Mouse (Mus musculus): ENCODE measurements around the gene Cuedc1. TPM values are rescaled to one million over a fixed set of nuclear protein-coding genes. Genes with fewer than 3 reads are reported as not detected.

Gene Cuedc1
- total RNA-seq, 2 experiments from 2014 or later = 50.5 to 60.6 TPM

GRCm38 (mm10) chr11:88083699-88084098 lies 14.2 kb upstream of the Cuedc1 start:
- no peak for DNase-seq

GRCm38 (mm10) chr11:88086737-88087627 lies 10.9 kb upstream of the Cuedc1 start:
- DNase-seq = peak; percentile 95

- no peak for DNase-seq
These were observed 8.7 kb upstream of the Cuedc1 start for GRCm38 (mm10) chr11:88089150-88089549.

- DNase-seq = no peak
These were observed 7.6 kb upstream of the Cuedc1 start for GRCm38 (mm10) chr11:88090293-88090692.

- no peak for DNase-seq
These were observed 5.9 kb upstream of the Cuedc1 start for GRCm38 (mm10) chr11:88091949-88092348.

GRCm38 (mm10) chr11:88097173-88097572 lies 685 bp upstream of the Cuedc1 start:
- DNase-seq = no peak

GRCm38 (mm10) chr11:88098787-88099598 lies 1.1 kb downstream of the Cuedc1 start:
- peak; percentile 86 for DNase-seq

GRCm38 (mm10) chr11:88099599-88100023 lies 1.8 kb downstream of the Cuedc1 start:
- peak; percentile 83 for DNase-seq

GRCm38 (mm10) chr11:88100170-88100569 lies 2.3 kb downstream of the Cuedc1 start:
- no peak for DNase-seq

- DNase-seq = no peak
These were observed 5.5 kb downstream of the Cuedc1 start for GRCm38 (mm10) chr11:88103214-88103941.

- no peak for DNase-seq
These were observed 7.8 kb downstream of the Cuedc1 start for GRCm38 (mm10) chr11:88105494-88106291.

- DNase-seq = no peak
These were observed 8.4 kb downstream of the Cuedc1 start for GRCm38 (mm10) chr11:88106292-88106554.

- no peak for DNase-seq
These were observed 9.5 kb downstream of the Cuedc1 start for GRCm38 (mm10) chr11:88107365-88107764.

- DNase-seq = no peak
These were observed 12.3 kb downstream of the Cuedc1 start for GRCm38 (mm10) chr11:88110031-88110594.

- no peak for DNase-seq
These were observed 14.2 kb downstream of the Cuedc1 start for GRCm38 (mm10) chr11:88112078-88112477.

GRCm38 (mm10) chr11:88112677-88113333 lies 14.9 kb downstream of the Cuedc1 start:
- no peak for DNase-seq

GRCm38 (mm10) chr11:88113543-88114271 lies 15.8 kb downstream of the Cuedc1 start:
- DNase-seq = no peak

GRCm38 (mm10) chr11:88114871-88115301 lies 17.0 kb downstream of the Cuedc1 start:
- no peak for DNase-seq

GRCm38 (mm10) chr11:88116568-88116967 lies 18.7 kb downstream of the Cuedc1 start:
- no peak for DNase-seq

All from gastrocnemius, postnatal 10 days (tissue).